Mouse (Mus musculus): ENCODE data around the gene Pxylp1. TPM values are rescaled to one million over a fixed set of nuclear protein-coding genes. Genes with fewer than 3 reads are reported as not detected.

Gene Pxylp1
- polyA plus RNA-seq, 1 experiment from 2014 or later, result 13.8 TPM

GRCm38 (mm10) chr9:96909503-96909902, 17.0 kb upstream of the Pxylp1 start:
- Histone ChIP-seq H3K9me3 (replicated peaks; ENCODE audit: low read length) (no peaks in the 10 kb centered on the region), H3K4me1 (replicated peaks; ENCODE audit: insufficient read depth, low read length) (no peaks in the 10 kb centered on the region), H3K36me3 (ENCODE audit: insufficient read depth, low read length) (no peaks in the 10 kb centered on the region), H3K27me3 (ENCODE audit: insufficient read depth, low read length) (no peaks in the 10 kb centered on the region), H3K4me3 (replicated peaks; ENCODE audit: low read depth, low read length) (no peak overlapping the region), H3K4me2 (ENCODE audit: low read length) (no peak overlapping the region), H3K9ac (ENCODE audit: low read depth, low read length) (no peak overlapping the region), H3K27ac (no peak overlapping the region)
- no peak for TF ChIP-seq CTCF (IDR thresholded peaks at IDR 0.05; ENCODE audit: low read depth)
- WGBS, result 84% methylated on average over 1 of the region's 1 CpGs
- DNase-seq (ENCODE audit: low spot score), result no peak
- ATAC-seq (replicated peaks; ENCODE audit: low FRiP score, low read depth), result no peak

- no peak for DNase-seq (ENCODE audit: low spot score)
- Histone ChIP-seq H3K9ac (ENCODE audit: low read depth, low read length) (no peak overlapping the region), H3K27ac (no peak overlapping the region), H3K9me3 (replicated peaks; ENCODE audit: low read length) (no peaks in the 10 kb centered on the region), H3K4me3 (replicated peaks; ENCODE audit: low read depth, low read length) (no peak overlapping the region), H3K4me2 (ENCODE audit: low read length) (no peak overlapping the region), H3K27me3 (ENCODE audit: insufficient read depth, low read length) (no peaks in the 10 kb centered on the region), H3K36me3 (ENCODE audit: insufficient read depth, low read length) (no peaks in the 10 kb centered on the region), H3K4me1 (replicated peaks; ENCODE audit: insufficient read depth, low read length) (no peaks in the 10 kb centered on the region)
- no peak for TF ChIP-seq CTCF (IDR thresholded peaks at IDR 0.05; ENCODE audit: low read depth)
- ATAC-seq (replicated peaks; ENCODE audit: low FRiP score, low read depth), result no peak
- WGBS, result 66% methylated on average over 2 of the region's 2 CpGs
Measured at GRCm38 (mm10) chr9:96908737-96909136, 16.3 kb upstream of the Pxylp1 start.

DNA sequence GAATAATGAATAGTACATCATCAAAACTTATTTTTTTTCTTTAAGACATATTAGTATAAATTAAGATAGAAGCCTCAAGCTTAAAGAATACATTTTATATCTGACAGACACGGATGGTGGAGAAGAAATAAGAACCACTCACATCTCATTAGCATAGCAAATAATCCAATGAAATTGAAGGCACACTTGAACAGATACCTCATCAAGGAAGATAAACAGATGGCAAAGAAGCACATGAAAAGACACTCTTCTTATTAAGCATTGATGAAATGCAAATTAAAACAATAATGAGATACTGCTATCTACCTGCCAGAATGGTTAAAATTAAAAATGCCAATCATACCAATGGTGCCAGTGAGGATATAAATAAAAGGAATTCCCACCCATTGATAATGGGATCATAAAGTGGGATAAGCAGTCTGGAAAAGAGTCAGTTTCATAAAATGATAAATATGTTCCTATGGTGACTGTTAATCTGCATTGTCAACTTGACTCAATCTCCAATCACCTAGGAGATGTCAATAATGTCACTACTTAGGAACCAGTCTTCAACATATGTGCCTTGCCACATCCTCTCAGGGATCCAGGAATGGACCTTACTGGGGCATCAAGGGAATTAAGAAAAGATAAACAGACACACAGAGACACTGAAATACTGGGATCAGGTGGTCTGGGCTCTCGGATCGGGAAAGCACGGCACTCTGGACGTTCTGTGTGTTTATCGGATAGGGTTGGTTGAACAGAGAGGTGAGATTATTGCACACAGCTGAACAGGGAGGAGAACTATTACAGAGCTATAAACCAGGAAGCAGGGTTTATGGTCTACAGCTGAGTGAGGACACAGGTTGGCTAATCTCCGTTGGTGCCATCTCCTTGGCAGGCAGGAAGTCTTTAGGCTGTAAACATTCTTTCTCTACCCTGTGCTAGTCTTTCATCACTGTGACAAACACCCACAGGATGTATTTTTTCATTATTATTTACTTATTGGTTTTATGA, 12.2 kb upstream of the Pxylp1 start:
- Histone ChIP-seq H3K4me3 (replicated peaks; ENCODE audit: low read depth, low read length) (no peak overlapping the region), H3K4me2 (ENCODE audit: low read length) (no peak overlapping the region), H3K36me3 (ENCODE audit: insufficient read depth, low read length) (no peaks in the 10 kb centered on the region), H3K4me1 (replicated peaks; ENCODE audit: insufficient read depth, low read length) (no peaks in the 10 kb centered on the region), H3K27ac (no peak overlapping the region), H3K9ac (ENCODE audit: low read depth, low read length) (no peak overlapping the region), H3K27me3 (ENCODE audit: insufficient read depth, low read length) (no peaks in the 10 kb centered on the region), H3K9me3 (replicated peaks; ENCODE audit: low read length) (no peaks in the 10 kb centered on the region)
- DNase-seq (ENCODE audit: low spot score) (no peak), ATAC-seq (replicated peaks; ENCODE audit: low FRiP score, low read depth) (no peak)
- 45% methylated on average over 7 of the region's 7 CpGs for WGBS
- no peak for TF ChIP-seq CTCF (IDR thresholded peaks at IDR 0.05; ENCODE audit: low read depth)

GRCm38 (mm10) chr9:96899717-96900116, 7.2 kb upstream of the Pxylp1 start:
- 84% methylated on average over 5 of the region's 5 CpGs for WGBS
- no peak overlapping the region for H3K4me2 ChIP-seq (ENCODE audit: low read length)
- no peaks in the 10 kb centered on the region for H3K9me3 ChIP-seq (replicated peaks; ENCODE audit: low read length)
- no peaks in the 10 kb centered on the region for H3K27me3 ChIP-seq (ENCODE audit: insufficient read depth, low read length)
- no peaks in the 10 kb centered on the region for H3K4me1 ChIP-seq (replicated peaks; ENCODE audit: insufficient read depth, low read length)
- DNase-seq (ENCODE audit: low spot score), result no peak
- H3K4me3 ChIP-seq (replicated peaks; ENCODE audit: low read depth, low read length), result no peak overlapping the region
- no peaks in the 10 kb centered on the region for H3K36me3 ChIP-seq (ENCODE audit: insufficient read depth, low read length)
- H3K27ac ChIP-seq, result no peak overlapping the region
- TF ChIP-seq CTCF (IDR thresholded peaks at IDR 0.05; ENCODE audit: low read depth), result no peak
- H3K9ac ChIP-seq (ENCODE audit: low read depth, low read length), result no peak overlapping the region
- ATAC-seq (replicated peaks; ENCODE audit: low FRiP score, low read depth), result no peak

DNA sequence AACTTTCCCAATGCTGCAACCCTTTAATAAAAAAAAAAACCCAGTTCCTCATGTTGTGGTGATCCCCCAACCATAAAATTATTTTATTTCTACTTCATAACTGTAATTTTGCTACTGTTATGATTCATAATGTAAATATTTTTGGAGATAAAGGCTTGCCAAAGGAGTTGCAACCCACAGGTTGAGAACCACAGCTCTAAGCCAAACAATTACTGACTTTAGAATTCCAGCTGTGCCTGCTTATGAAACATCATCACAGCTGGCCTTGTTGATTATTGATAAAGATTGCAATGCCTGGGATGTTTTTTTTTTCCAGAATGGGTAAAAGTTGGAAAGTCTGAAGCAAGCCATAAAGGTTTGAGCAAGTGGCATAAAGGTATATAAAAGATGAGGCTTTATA, 6.5 kb upstream of the Pxylp1 start:
- Histone ChIP-seq H3K9ac (ENCODE audit: low read depth, low read length) (no peak overlapping the region), H3K9me3 (replicated peaks; ENCODE audit: low read length) (no peaks in the 10 kb centered on the region), H3K27me3 (ENCODE audit: insufficient read depth, low read length) (no peaks in the 10 kb centered on the region), H3K36me3 (ENCODE audit: insufficient read depth, low read length) (no peaks in the 10 kb centered on the region), H3K4me1 (replicated peaks; ENCODE audit: insufficient read depth, low read length) (no peaks in the 10 kb centered on the region), H3K4me2 (ENCODE audit: low read length) (no peak overlapping the region), H3K27ac (no peak overlapping the region), H3K4me3 (replicated peaks; ENCODE audit: low read depth, low read length) (no peak overlapping the region)
- ATAC-seq (replicated peaks; ENCODE audit: low FRiP score, low read depth) (no peak), DNase-seq (ENCODE audit: low spot score) (no peak)
- TF ChIP-seq CTCF (IDR thresholded peaks at IDR 0.05; ENCODE audit: low read depth), result no peak

DNA sequence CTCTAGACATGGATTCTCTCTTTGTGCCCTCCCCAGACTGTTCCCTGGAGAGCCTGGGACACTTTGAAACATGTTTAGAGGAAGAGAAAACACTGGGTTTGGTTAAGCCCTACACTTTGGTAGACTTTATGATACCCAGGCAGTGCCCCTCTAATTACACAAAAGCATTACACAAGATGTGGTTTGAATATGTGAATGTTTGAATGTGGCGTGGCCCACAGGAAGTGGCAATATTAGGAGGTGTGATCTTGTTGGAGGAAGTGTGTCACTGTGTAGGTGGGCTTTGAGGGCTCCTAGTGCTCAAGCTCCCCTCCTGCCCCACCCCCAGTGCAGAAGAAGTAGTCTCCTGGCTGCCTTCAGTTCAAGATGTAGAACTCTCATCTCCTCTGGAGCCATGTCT, 4.2 kb upstream of the Pxylp1 start:
- Histone ChIP-seq H3K9me3 (replicated peaks; ENCODE audit: low read length) (no peaks in the 10 kb centered on the region), H3K36me3 (ENCODE audit: insufficient read depth, low read length) (no peaks in the 10 kb centered on the region), H3K4me3 (replicated peaks; ENCODE audit: low read depth, low read length) (no peak overlapping the region), H3K27me3 (ENCODE audit: insufficient read depth, low read length) (no peaks in the 10 kb centered on the region; the same call in 1 of the 2 replicates), H3K4me1 (replicated peaks; ENCODE audit: insufficient read depth, low read length) (no peaks in the 10 kb centered on the region), H3K9ac (ENCODE audit: low read depth, low read length) (no peak overlapping the region), H3K27ac (no peak overlapping the region), H3K4me2 (ENCODE audit: low read length) (no peak overlapping the region)
- DNase-seq (ENCODE audit: low spot score), result no peak
- no peak for ATAC-seq (replicated peaks; ENCODE audit: low FRiP score, low read depth)
- TF ChIP-seq CTCF (IDR thresholded peaks at IDR 0.05; ENCODE audit: low read depth), result no peak
- WGBS, result 92% methylated on average over 1 of the region's 1 CpGs

Measured in kidney, postnatal 0 days (tissue).